Mouse (Mus musculus) intestine, embryonic 14.5 days (tissue): ENCODE data around the gene Rrbp1. TPM values are rescaled to one million over a fixed set of nuclear protein-coding genes. Genes with fewer than 3 reads are reported as not detected.
A peak's percentile ranks its signal among the peaks of the same experiment; 100 is the strongest.

Experiments
- ATAC-seq: fragments of 200-750 bp; cut with Nextera tagmentation; replicated peaks from 2 replicates; pipeline ENCODE4 v1.8.0; 2017; ENCODE audit warnings: low read depth, moderate number of reproducible peaks, moderate TSS enrichment, moderate library complexity; ENCODE audit not compliant: low FRiP score, low TSS enrichment
- DNase-seq: peaks from one replicate; pipeline ENCODE4 v3.0.0-alpha.2; 2018; ENCODE audit warnings: low spot score
- H3K27ac ChIP-seq: fragments of 300-500 bp; sonication (generic); 2 replicates; pipeline ENCODE4 v1.5.1; 2014; ENCODE audit warnings: low read depth, mild to moderate bottlenecking, control low read depth
- H3K27me3 ChIP-seq: fragments of 300-500 bp; sonication (generic); replicated peaks from 2 replicates; pipeline ENCODE4 v1.6.1; 2014; ENCODE audit warnings: low read length, control low read depth; ENCODE audit not compliant: control insufficient read depth, insufficient read depth
- H3K36me3 ChIP-seq: fragments of 300-500 bp; sonication (generic); 2 replicates; pipeline ENCODE4 v1.6.1; 2014; ENCODE audit warnings: low read length, control low read depth; ENCODE audit not compliant: control insufficient read depth, insufficient read depth
- H3K4me1 ChIP-seq: fragments of 300-500 bp; sonication (generic); replicated peaks from 2 replicates; pipeline ENCODE4 v1.6.1; 2014; ENCODE audit warnings: low read length, control low read depth, mixed read lengths; ENCODE audit not compliant: control insufficient read depth, insufficient read depth
- H3K4me2 ChIP-seq: fragments of 300-500 bp; sonication (generic); 2 replicates; pipeline ENCODE4 v1.6.1; 2014; ENCODE audit warnings: low read length
- H3K4me3 ChIP-seq: fragments of 300-500 bp; sonication (generic); 2 replicates; pipeline ENCODE4 v1.5.1; 2014; ENCODE audit warnings: low read depth, low read length, control low read depth, mixed read lengths
- H3K9ac ChIP-seq: fragments of 300-500 bp; sonication (generic); 2 replicates; pipeline ENCODE4 v1.6.1; 2014; ENCODE audit warnings: mild to moderate bottlenecking, low read length
- H3K9me3 ChIP-seq: fragments of 300-500 bp; sonication (generic); 2 replicates; pipeline ENCODE4 v1.6.1; 2016; ENCODE audit warnings: low read length, control low read depth; ENCODE audit not compliant: control insufficient read depth
- WGBS: fragments of 180-500 bp; shearing (Covaris S2); extraction: QIAGEN DNeasy Blood & Tissue Kit; methylation state at CpG from one replicate; pipeline ENCODE4 v1.1.7; 2014; 5-methylcytosine and 5-hydroxymethylcytosine counted together
- polyA plus RNA-seq: library from polyadenylated mRNA; unstranded; fragments of >200 nt; fragmentation: Nextera tagmentation; extraction: Ambion mirVana; gene quantifications from 2 replicates; pipeline ENCODE4 v1.2.1, GENCODE M21; 2014

Gene Rrbp1
- polyA plus RNA-seq, 1 experiment from 2014 or later = 104 TPM

- Histone ChIP-seq H3K9me3 (no peaks in the 10 kb centered on the region), H3K27ac (peak within 1 kb of the TSS; percentile 99), H3K27me3 (no peaks in the 10 kb centered on the region), H3K4me2 (peak within 1 kb of the TSS; percentile 59), H3K9ac (peak within 1 kb of the TSS; percentile 92), H3K4me1 (peaks cover 15% of the 10 kb centered on the region; the same call in 1 of the 2 replicates), H3K4me3 (peak within 1 kb of the TSS; percentile 83), H3K36me3 (no peaks in the 10 kb centered on the region)
- WGBS = under 1% methylated on average over 71 of the region's 71 CpGs
- ATAC-seq = peak; percentile 98
- DNase-seq = peak; percentile 99
Measured at GRCm38 (mm10) chr2:143914760-143915599, 96.1 kb downstream of the Rrbp1 start, which contains the start of gene Dstn. Gene Dstn (plus strand): TSS chr2:143915320.

DNA sequence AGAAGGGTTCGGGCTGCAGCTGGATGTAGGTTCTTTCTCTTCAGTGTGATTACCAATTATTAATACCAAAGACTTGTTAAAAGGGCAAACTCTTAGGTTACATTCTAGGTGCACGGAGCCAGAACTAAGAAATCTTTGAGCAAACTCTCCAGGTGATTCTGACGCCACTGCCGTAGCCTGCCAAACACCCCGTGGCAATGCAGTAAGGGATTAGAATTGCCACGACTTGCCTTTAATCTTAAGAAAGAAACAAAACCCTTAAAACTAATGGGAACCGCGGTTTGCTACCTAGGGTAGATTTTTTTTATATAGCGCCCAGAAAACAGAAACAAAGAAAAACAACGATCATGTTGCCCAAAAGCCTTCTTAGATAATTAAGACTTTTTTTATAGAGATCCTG lies 96.8 kb downstream of the Rrbp1 start:
- Histone ChIP-seq H3K9me3 (no peaks in the 10 kb centered on the region), H3K36me3 (no peaks in the 10 kb centered on the region), H3K4me3 (peak overlapping the region; percentile 83), H3K4me2 (peak overlapping the region; percentile 59), H3K27me3 (no peaks in the 10 kb centered on the region), H3K4me1 (peaks cover 15% of the 10 kb centered on the region; the same call in 1 of the 2 replicates), H3K27ac (peak overlapping the region; percentile 99), H3K9ac (peak overlapping the region; percentile 92)
- WGBS = 6% methylated on average over 10 of the region's 10 CpGs
- no peak for ATAC-seq
- DNase-seq = peak; percentile 68

GRCm38 (mm10) chr2:143912199-143912598 lies 98.9 kb downstream of the Rrbp1 start:
- Histone ChIP-seq H3K27ac (no peak overlapping the region), H3K4me2 (no peak overlapping the region), H3K9me3 (no peaks in the 10 kb centered on the region), H3K9ac (no peak overlapping the region), H3K27me3 (no peaks in the 10 kb centered on the region), H3K4me1 (peaks cover 6% of the 10 kb centered on the region; the same call in 1 of the 2 replicates), H3K36me3 (no peaks in the 10 kb centered on the region), H3K4me3 (no peak overlapping the region)
- DNase-seq = no peak
- WGBS = 78% methylated on average over 2 of the region's 2 CpGs
- ATAC-seq = no peak

DNA sequence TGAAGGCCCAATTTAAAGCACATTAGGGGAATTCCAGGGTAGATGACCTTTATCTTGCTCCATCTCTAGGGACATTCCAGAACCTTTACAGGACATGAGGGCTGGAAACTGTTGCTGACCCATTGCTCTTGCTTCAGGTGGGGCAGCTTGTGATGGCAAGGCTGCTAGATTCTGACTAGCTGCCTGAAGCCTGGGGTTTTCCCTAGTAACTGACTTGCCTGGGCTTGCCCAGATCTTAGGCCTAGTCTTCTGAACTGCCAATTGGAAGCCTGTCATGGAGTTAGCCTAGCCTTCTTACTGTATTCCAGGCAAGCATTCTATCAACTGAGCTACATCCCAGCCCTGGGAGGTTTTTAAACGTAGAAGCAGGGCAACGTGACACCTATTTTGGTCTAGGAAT lies 101.8 kb downstream of the Rrbp1 start:
- ATAC-seq = no peak

DNA sequence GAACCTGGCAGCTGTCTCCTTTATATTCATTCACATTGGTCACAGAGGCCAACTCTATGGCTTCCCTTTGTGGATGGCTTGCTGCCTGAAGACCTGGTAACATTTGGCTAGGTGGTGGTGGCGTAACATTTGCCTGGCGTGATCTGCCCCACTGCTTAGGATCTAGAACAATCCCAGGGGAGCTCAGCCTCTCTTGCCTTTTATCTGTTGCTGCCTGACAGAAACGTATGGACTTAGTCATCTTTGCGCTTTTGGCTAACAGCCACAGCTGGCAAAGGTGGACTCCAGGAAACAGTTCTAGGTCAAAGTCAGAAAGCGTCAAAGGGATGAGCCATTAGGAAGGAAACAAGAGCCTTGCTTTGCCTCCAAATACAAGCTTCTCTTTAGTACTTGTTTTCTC lies 106.2 kb downstream of the Rrbp1 start:
- DNase-seq = no peak
- Histone ChIP-seq H3K4me3 (no peak overlapping the region), H3K4me2 (no peak overlapping the region), H3K9ac (no peak overlapping the region), H3K36me3 (no peaks in the 10 kb centered on the region), H3K9me3 (no peaks in the 10 kb centered on the region), H3K27me3 (no peaks in the 10 kb centered on the region), H3K27ac (no peak overlapping the region), H3K4me1 (no peaks in the 10 kb centered on the region; the same call in 1 of the 2 replicates)
- WGBS = 77% methylated on average over 5 of the region's 5 CpGs
- no peak for ATAC-seq

More for the DNA sequence above, 101.8 kb downstream of the Rrbp1 start:
- Histone ChIP-seq H3K4me3 (no peak overlapping the region), H3K27me3 (no peaks in the 10 kb centered on the region), H3K4me2 (no peak overlapping the region), H3K4me1 (no peaks in the 10 kb centered on the region), H3K9ac (no peak overlapping the region), H3K27ac (no peak overlapping the region), H3K9me3 (no peaks in the 10 kb centered on the region), H3K36me3 (no peaks in the 10 kb centered on the region)
- no peak for DNase-seq
- WGBS = 76% methylated on average over 2 of the region's 2 CpGs

GRCm38 (mm10) chr2:143903376-143904045 lies 107.6 kb downstream of the Rrbp1 start:
- no peaks in the 10 kb centered on the region; the same call in 1 of the 2 replicates for H3K4me1 ChIP-seq
- H3K9me3 ChIP-seq = no peaks in the 10 kb centered on the region
- no peak overlapping the region for H3K9ac ChIP-seq
- WGBS = 48% methylated on average over 9 of the region's 9 CpGs
- no peaks in the 10 kb centered on the region for H3K27me3 ChIP-seq
- no peaks in the 10 kb centered on the region for H3K36me3 ChIP-seq
- no peak overlapping the region for H3K4me3 ChIP-seq
- no peak overlapping the region for H3K4me2 ChIP-seq
- DNase-seq (no peak), ATAC-seq (peak; percentile 79; the same call in 1 of the 2 replicates)
- H3K27ac ChIP-seq = peak overlapping the region; percentile 51; the same call in 1 of the 2 replicates

GRCm38 (mm10) chr2:143900821-143901351 lies 110.2 kb downstream of the Rrbp1 start:
- ATAC-seq (no peak), DNase-seq (no peak)
- no peaks in the 10 kb centered on the region for H3K27me3 ChIP-seq
- no peak overlapping the region for H3K4me3 ChIP-seq
- H3K4me1 ChIP-seq = no peaks in the 10 kb centered on the region; the same call in 1 of the 2 replicates
- H3K27ac ChIP-seq = no peak overlapping the region
- no peak overlapping the region for H3K9ac ChIP-seq
- H3K9me3 ChIP-seq = no peaks in the 10 kb centered on the region
- WGBS = 78% methylated on average over 5 of the region's 5 CpGs
- H3K4me2 ChIP-seq = no peak overlapping the region
- H3K36me3 ChIP-seq = no peaks in the 10 kb centered on the region

DNA sequence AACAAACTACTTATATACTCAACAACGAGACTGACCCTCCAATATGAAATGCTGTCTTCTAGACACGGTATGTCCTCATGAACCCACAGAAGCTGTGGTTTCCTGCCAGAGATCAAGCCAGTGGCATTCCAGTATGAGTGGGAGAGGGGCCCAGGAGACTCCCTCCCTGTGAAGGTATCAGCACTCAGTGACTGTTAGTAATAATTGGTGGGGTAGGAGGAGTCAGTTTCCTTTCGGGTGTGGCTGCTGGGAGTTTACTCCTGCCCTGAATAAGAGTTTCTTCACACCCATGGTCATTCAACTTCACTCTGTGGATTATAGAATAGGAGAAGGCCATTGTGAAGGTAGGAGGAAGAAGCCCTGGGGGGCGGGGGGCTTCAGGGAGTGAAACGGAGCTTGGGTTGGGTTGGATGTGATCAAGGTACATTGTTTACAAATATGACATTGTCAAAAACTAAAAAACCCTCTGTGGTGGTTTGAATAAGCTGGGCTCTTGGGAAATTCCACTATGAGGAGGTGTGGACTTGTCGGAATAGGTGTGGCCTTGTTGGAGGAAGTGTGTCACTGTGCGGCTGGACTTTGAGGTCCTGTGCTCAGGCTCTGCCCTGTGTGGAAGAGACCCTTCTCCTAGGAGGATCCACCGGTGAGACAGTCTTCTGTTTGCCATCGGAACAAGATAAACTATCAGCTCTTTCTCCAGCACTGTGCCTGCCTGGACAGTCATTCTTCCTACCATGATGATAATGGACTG lies 111.4 kb downstream of the Rrbp1 start:
- H3K27ac ChIP-seq = no peak overlapping the region
- H3K9ac ChIP-seq = no peak overlapping the region
- H3K4me1 ChIP-seq = no peaks in the 10 kb centered on the region; the same call in 1 of the 2 replicates
- DNase-seq (no peak), ATAC-seq (no peak)
- no peak overlapping the region for H3K4me2 ChIP-seq
- H3K4me3 ChIP-seq = no peak overlapping the region
- WGBS = 82% methylated on average over 9 of the region's 9 CpGs
- H3K9me3 ChIP-seq = no peaks in the 10 kb centered on the region
- H3K27me3 ChIP-seq = no peaks in the 10 kb centered on the region
- H3K36me3 ChIP-seq = no peaks in the 10 kb centered on the region
